17 mouse cellular contexts compared by ENCODE assay signal in the genomic region with DNA sequence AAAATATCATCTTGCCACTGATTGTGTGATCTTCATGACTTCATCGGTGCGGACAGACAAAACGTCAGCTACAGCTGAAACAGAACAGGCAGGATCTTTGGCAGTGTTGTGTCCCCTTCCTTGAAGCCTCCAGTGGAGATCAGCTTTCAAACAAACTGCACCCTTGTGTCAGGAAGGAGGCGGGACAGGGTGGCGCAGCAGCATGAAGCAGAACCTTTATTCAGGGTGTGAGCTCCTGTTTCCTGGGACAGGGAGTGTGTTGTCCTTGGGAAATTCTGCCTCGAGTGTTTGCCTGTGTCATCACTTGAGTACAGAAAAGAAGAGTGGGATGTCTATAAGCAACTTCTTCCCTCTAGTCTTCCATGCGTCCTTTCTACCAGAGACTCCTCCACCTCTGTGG.
"Had no signal": no experiment of that assay in that cellular context is flagged by ENCODE, and none has a peak within 500 bp of the region (broad histone marks: within the 10 kb centered on the region; RNA-seq: fewer than 3 reads in every experiment).

No protein-coding gene starts in this region.

- H3K9me3 ChIP-seq: midbrain, embryonic 10.5 days; midbrain, embryonic 12.5 days; neural tube, embryonic 13.5 days; neural tube, embryonic 15.5 days; stomach, embryonic 15.5 days had no signal

- H3K4me2 ChIP-seq: lung, embryonic 14.5 days; midbrain, embryonic 12.5 days; neural tube, embryonic 13.5 days; neural tube, embryonic 15.5 days; stomach, embryonic 15.5 days had no signal

- H3K4me3 ChIP-seq: midbrain, embryonic 10.5 days; midbrain, embryonic 12.5 days; myocyte; neural tube, embryonic 13.5 days; neural tube, embryonic 15.5 days; stomach, embryonic 15.5 days had no signal

- H3K27me3 ChIP-seq: stomach, embryonic 15.5 days had no signal

- H3K36me3 ChIP-seq: midbrain, embryonic 10.5 days; midbrain, embryonic 12.5 days; neural tube, embryonic 13.5 days; neural tube, embryonic 15.5 days; stomach, embryonic 15.5 days had no signal

- DNase-seq: lung, adult 18-20 months; lung, embryonic 14.5 days; lung, postnatal 10 days; lung, postnatal 4 days; midbrain, embryonic 14.5 days; retina, postnatal 1 day; right cerebral cortex, postnatal 14 days; thymus, adult 18-20 months; thymus, postnatal 14 days; thymus, postnatal 36 days had no signal

- H3K9ac ChIP-seq: lung, embryonic 14.5 days; midbrain, embryonic 12.5 days; neural tube, embryonic 13.5 days; neural tube, embryonic 15.5 days; stomach, embryonic 15.5 days had no signal

- ATAC-seq: midbrain, embryonic 16.5 days had no signal

- H3K27ac ChIP-seq: midbrain, embryonic 10.5 days; midbrain, embryonic 12.5 days; neural tube, embryonic 13.5 days; neural tube, embryonic 15.5 days; stomach, embryonic 15.5 days had no signal

- H3K4me1 ChIP-seq: stomach, embryonic 15.5 days had no signal
